Mouse (Mus musculus) liver, postnatal 0 days (tissue): ENCODE measurements at regions not wholly inside any gene's neighbourhood (a gene's known extent, or its start where the extent isn't known, plus 50 kb on each side); places are given as distances from the start of the nearest gene placed in this dataset.

Experiments used
- CTCF ChIP-seq: sonication (generic); IDR thresholded peaks from 2 replicates; pipeline ENCODE4 v1.5.1; 2016; ENCODE audit warnings: antibody characterized with exemption, low read depth
- EP300 ChIP-seq: IDR thresholded peaks from 2 replicates; pipeline ENCODE4 v1.6.1; 2016; ENCODE audit warnings: antibody characterized with exemption, low read depth, mild to moderate bottlenecking

DNA sequence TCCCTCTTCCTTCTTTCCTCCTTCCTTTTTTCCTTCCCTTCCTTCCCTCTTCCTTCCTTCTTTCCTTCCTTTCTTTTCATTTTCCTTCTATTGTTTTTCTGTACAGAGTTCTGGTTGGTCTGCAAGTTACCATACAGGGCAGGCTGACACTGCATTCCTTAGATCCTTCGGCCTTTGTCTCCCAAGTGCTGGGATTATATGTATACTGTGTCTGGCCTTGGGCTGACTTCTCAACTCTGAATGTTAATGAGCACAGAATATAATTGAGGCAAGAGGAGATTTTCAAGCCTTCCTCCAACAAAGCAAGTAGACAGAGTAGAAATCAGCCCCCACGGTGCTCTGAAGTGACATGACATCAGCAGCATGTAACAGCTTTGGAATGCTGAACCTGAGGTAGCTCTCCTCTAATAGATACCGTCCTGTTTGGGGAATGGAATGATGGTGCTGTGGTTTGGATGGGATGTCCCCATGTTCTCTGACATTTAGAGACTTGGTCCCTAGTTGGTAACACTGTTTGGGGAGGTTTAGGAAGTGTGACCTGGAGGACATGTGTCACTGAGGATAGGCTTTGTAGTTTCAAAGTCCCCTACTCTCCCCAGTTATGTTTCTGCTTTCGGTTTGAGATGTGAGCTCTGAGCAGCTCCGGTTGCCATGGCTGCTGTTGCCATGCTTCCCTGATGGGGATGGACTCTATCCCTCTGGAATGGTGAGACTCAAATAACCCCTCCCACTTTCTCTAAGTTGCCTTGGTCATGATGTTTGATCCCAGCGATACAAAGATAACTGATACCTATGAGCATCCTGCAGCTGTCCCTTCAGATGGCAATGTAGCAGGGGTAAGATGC lies 178.1 kb downstream of the Dact1 start:
- TF ChIP-seq EP300, result no peak
- TF ChIP-seq CTCF, result no peak
